Mouse (Mus musculus): Measurements from ENCODE around the gene Gm10715.
"Not testable (repeated sequence)": the region's sequence is repeated elsewhere in the genome, so short reads cannot be mapped to it uniquely, and the experiment has no call there.

Gm10715 gene

DNA sequence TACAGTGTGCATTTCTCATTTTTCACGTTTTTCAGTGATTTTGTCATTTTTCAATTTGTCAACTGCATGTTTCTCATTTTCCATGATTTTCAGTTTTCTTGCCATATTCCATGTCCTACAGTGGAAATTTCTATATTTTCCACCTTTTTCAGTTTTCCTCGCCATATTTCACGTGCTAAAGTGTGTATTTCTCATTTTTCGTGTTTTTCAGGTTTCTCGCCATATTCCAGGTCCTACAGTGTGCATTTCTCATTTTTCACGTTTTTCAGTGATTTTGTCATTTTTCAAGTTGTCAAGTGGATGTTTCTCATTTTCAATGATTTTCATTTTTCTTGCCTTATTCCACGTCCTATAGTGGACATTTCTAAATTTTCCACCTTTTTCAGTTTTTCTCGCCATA lies at the start of gene Gm10715:
Gene Gm10715 (plus strand): TSS at position 301 of the 400 bp plus-strand sequence.
- not testable (repeated sequence) for DNase-seq

DNA sequence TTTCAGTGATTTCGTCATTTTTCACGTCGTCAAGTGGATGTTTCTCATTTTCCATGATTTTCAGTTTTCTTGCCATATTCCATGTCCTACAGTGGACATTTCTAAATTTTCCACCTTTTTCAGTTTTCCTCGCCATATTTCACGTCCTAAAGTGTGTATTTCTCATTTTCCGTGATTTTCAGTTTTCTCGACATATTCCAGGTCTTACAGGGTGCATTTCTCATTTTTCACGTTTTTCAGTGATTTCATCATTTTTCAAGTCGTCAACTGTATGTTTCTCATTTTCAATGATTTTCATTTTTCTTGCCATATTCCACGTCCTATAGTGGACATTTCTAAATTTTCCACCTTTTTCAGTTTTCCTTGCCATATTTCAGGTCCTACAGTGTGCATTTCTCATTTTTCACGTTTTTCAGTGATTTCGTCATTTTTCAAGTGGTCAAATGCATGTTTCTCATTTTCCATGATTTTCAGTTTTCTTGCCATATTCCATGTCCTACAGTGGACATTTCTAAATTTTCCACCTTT lies 36.2 kb upstream of the Gm10715 start, which contains the start of gene Gm10722:
Gene Gm10722 (plus strand): TSS at position 478 of the 528 bp plus-strand sequence.
- peak; percentile 12 for DNase-seq

DNA sequence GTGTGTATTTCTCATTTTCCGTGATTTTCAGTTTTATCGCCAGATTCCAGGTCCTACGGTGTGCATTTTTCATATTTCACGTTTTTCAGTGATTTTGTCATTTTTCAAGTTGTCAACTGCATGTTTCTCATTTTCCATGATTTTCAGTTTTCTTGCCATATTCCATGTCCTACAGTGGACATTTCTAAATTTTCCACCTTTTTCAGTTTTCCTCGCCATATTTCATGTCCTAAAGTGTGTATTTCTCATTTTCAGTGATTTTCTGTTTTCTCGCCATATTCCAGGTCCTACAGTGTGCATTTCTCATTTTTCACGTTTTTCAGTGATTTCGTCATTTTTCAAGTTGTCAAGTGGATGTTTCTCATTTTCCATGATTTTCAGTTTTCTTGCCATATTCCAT lies 35.7 kb upstream of the Gm10715 start:
- DNase-seq: not testable (repeated sequence)

DNA sequence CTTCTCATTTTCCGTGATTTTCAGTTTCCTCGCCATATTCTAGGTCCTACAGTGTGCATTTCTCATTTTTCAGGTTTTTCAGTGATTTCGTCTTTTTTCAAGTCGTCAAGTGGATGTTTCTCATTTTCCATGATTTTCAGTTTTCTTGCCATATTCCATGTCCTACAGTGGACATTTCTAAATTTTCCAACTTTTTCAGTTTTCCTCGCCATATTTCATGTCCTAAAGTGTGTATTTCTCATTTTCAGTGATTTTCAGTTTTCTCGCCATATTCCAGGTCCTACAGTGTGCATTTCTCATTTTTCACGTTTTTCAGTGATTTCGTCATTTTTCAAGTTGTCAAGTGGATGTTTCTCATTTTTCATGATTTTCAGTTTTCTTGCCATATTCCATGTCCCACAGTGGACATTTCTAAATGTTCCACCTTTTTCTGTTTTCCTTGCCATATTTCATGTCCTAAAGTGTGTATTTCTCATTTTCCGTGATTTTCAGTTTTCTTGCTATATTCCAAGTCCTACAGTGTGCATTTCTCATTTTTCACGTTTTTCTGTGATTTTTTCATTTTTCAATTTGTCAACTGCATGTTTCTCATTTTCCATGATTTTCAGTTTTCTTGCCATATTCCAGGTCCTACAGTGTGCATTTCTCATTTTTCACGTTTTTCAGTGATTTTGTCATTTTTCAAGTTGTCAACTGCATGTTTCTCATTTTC lies 34.6 kb upstream of the Gm10715 start:
- DNase-seq: peak; percentile 65

DNA sequence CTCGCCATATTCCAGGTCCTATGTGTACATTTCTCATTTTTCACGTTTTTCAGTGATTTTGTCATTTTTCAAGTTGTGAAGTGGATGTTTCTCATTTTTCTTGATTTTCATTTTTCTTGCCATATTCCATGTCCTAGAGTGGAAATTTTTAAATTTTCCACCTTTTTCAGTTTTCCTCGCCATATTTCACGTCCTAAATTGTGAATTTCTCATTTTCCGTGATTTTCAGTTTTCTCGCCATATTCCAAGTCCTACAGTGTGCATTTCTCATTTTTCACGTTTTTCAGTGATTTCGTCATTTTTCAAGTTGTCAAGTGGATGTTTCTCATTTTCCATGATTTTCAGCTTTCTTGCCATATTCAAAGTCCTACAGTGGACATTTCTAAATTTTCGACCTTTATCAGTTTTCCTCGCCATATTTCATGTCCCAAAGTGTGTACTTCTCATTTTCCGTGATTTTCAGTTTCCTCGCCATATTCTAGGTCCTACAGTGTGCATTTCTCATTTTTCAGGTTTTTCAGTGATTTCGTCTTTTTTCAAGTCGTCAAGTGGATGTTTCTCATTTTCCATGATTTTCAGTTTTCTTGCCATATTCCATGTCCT lies 33.8 kb upstream of the Gm10715 start, which contains the start of gene Gm11168:
Gene Gm11168 (plus strand): TSS at position 553 of the 603 bp plus-strand sequence.
- DNase-seq: not testable (repeated sequence)

DNA sequence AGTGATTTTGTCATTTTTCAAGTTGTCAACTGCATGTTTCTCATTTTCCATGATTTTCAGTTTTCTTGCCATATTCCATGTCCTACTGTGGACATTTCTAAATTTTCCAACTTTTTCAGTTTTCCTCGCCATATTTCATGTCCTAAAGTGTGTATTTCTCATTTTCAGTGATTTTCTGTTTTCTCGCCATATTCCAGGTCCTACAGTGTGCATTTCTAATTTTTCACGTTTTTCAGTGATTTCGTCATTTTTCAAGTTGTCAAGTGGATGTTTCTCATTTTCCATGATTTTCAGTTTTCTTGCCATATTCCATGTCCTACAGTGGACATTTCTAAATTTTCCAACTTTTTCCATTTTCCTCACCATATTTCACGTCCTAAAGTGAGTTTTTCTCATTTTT lies 30.5 kb upstream of the Gm10715 start:
- not testable (repeated sequence) for DNase-seq

DNA sequence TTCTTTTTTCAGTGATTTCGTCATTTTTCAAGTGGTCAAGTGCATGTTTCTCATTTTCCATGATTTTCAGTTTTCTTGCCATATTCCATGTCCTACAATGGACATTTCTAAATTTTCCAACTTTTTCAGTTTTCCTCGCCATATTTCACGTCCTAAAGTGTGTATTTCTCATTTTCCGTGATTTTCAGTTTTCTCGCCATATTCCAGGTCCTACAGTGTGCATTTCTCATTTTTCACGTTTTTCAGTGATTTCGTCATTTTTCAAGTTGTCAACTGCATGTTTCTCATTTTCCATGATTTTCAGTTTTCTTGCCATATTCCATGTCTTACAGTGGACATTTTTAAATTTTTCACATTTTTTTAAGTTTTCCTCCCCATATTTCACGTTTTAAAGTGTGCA lies 30.0 kb upstream of the Gm10715 start:
- DNase-seq: peak; percentile 93

DNA sequence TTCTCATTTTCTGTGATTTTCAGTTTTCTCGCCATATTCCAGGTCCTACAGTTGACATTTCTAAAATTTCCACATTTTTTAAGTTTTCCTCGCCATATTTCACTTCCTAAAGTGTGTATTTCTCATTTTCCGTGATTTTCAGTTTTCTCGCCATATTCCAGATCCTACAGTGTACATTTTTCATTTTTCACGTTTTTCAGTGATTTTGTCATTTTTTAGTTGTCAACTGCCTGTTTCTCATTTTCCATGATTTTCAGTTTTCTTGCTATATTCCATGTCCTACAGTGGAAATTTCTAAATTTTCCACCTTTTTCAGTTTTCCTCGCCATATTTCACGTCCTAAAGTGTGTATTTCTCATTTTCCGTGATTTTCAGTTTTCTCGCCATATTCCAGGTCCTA lies 29.4 kb upstream of the Gm10715 start:
- DNase-seq: not testable (repeated sequence)

DNA sequence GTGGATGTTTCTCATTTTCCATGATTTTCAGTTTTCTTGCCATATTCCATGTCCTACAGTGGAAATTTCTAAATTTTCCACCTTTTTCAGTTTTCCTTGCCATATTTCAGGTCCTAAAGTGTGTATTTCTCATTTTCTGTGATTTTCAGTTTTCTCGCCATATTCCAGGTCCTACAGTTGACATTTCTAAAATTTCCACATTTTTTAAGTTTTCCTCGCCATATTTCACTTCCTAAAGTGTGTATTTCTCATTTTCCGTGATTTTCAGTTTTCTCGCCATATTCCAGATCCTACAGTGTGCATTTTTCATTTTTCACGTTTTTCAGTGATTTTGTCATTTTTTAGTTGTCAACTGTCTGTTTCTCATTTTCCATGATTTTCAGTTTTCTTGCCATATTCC lies 27.3 kb upstream of the Gm10715 start:
- DNase-seq: not testable (repeated sequence)

DNA sequence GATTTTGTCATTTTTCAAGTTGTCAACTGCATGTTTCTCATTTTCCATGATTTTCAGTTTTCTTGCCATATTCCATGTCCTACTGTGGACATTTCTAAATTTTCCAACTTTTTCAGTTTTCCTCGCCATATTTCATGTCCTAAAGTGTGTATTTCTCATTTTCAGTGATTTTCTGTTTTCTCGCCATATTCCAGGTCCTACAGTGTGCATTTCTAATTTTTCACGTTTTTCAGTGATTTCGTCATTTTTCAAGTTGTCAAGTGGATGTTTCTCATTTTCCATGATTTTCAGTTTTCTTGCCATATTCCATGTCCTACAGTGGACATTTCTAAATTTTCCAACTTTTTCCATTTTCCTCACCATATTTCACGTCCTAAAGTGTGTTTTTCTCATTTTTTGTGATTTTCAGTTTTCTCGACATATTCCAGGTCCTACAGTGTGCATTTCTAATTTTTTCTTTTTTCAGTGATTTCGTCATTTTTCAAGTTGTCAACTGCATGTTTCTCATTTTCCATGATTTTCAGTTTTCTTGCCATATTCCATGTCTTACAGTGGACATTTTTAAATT lies 24.5 kb upstream of the Gm10715 start:
- DNase-seq: not testable (repeated sequence)

DNA sequence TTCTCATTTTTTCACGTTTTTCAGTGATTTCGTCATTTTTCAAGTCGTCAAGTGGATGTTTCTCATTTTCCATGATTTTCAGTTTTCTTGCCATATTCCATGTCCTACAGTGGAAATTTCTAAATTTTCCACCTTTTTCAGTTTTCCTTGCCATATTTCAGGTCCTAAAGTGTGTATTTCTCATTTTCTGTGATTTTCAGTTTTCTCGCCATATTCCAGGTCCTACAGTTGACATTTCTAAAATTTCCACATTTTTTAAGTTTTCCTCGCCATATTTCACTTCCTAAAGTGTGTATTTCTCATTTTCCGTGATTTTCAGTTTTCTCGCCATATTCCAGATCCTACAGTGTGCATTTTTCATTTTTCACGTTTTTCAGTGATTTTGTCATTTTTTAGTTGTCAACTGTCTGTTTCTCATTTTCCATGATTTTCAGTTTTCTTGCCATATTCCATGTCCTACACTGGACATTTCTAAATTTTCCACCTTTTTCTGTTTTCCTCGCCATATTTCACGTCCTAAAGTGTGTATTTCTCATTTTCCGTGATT lies 23.9 kb upstream of the Gm10715 start, which contains the start of gene Gm10721:
Gene Gm10721 (plus strand): TSS at position 408 of the 547 bp plus-strand sequence.
- DNase-seq: not testable (repeated sequence)

DNA sequence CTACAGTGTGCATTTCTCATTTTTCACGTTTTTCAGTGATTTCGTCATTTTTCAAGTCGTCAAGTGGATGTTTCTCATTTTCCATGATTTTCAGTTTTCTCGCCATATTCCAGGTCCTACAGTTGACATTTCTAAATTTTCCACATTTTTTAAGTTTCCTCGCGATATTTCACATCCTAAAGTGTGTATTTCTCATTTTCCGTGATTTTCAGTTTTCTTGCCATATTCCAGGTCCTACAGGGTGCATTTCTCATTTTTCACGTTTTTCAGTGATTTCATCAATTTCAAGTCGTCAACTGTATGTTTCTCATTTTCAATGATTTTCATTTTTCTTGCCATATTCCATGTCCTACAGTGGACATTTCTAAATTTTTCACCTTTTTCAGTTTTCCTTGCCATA lies 21.3 kb upstream of the Gm10715 start, which contains the start of gene Gm10720:
Gene Gm10720 (plus strand): TSS at position 301 of the 400 bp plus-strand sequence.
- not testable (repeated sequence) for DNase-seq

DNA sequence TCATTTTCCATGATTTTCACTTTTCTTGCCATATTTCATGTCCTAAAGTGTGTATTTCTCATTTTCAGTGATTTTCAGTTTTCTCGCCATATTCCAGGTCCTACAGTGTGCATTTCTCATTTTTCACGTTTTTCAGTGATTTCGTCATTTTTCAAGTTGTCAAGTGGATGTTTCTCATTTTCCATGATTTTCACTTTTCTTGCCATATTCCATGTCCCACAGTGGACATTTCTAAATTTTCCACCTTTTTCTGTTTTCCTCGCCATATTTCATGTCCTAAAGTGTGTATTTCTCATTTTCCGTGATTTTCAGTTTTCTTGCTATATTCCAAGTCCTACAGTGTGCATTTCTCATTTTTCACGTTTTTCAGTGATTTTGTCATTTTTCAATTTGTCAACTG lies 20.8 kb upstream of the Gm10715 start:
- not testable (repeated sequence) for DNase-seq

DNA sequence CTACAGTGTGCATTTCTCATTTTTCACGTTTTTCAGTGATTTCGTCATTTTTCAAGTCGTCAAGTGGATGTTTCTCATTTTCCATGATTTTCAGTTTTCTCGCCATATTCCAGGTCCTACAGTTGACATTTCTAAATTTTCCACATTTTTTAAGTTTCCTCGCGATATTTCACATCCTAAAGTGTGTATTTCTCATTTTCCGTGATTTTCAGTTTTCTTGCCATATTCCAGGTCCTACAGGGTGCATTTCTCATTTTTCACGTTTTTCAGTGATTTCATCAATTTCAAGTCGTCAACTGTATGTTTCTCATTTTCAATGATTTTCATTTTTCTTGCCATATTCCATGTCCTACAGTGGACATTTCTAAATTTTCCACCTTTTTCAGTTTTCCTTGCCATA lies 19.6 kb upstream of the Gm10715 start, which contains the start of gene Gm10719:
Gene Gm10719 (plus strand): TSS at position 301 of the 400 bp plus-strand sequence.
- DNase-seq: not testable (repeated sequence)

DNA sequence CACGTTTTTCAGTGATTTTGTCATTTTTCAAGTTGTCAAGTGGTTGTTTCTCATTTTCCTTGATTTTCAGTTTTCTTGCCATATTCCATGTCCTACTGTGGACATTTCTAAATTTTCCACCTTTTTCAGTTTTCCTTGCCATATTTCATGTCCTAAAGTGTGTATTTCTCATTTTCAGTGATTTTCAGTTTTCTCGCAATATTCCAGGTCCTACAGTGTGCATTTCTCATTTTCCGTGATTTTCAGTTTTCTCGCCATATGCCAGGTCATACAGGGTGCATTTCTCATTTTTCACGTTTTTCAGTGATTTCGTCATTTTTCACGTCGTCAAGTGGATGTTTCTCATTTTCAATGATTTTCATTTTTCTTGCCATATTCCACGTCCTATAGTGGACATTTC lies 17.7 kb upstream of the Gm10715 start:
- DNase-seq: not testable (repeated sequence)

DNA sequence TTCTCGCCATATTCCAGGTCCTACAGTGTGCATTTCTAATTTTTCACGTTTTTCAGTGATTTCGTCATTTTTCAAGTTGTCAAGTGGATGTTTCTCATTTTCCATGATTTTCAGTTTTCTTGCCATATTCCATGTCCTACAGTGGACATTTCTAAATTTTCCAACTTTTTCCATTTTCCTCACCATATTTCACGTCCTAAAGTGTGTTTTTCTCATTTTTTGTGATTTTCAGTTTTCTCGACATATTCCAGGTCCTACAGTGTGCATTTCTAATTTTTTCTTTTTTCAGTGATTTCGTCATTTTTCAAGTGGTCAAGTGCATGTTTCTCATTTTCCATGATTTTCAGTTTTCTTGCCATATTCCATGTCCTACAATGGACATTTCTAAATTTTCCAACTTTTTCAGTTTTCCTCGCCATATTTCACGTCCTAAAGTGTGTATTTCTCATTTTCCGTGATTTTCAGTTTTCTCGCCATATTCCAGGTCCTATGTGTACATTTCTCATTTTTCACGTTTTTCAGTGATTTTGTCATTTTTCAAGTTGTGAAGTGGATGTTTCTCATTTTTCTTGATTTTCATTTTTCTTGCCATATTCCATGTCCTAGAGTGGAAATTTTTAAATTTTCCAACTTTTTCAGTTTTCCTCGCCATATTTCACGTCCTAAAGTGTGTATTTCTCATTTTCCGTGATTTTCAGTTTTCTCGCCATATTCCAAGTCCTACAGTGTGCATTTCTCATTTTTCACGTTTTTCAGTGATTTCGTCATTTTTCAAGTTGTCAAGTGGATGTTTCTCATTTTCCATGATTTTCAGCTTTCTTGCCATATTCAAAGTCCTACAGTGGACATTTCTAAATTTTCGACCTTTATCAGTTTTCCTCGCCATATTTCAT lies 16.6 kb upstream of the Gm10715 start:
- not testable (repeated sequence) for DNase-seq

DNA sequence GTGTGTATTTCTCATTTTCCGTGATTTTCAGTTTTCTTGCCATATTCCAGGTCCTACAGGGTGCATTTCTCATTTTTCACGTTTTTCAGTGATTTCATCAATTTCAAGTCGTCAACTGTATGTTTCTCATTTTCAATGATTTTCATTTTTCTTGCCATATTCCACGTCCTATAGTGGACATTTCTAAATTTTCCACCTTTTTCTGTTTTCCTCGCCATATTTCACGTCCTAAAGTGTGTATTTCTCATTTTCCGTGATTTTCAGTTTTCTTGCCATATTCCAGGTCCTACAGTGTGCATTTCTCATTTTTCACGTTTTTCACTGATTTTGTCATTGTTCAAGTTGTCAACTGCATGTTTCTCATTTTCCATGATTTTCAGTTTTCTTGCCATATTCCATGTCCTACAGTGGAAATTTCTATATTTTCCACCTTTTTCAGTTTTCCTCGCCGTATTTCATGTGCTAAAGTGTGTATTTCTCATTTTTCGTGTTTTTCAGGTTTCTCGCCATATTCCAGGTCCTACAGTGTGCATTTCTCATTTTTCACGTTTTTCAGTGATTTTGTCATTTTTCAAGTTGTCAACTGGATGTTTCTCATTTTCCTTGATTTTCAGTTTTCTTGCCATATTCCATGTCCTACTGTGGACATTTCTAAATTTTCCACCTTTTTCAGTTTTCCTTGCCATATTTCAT lies 14.2 kb upstream of the Gm10715 start:
- DNase-seq: peak; percentile 17

DNA sequence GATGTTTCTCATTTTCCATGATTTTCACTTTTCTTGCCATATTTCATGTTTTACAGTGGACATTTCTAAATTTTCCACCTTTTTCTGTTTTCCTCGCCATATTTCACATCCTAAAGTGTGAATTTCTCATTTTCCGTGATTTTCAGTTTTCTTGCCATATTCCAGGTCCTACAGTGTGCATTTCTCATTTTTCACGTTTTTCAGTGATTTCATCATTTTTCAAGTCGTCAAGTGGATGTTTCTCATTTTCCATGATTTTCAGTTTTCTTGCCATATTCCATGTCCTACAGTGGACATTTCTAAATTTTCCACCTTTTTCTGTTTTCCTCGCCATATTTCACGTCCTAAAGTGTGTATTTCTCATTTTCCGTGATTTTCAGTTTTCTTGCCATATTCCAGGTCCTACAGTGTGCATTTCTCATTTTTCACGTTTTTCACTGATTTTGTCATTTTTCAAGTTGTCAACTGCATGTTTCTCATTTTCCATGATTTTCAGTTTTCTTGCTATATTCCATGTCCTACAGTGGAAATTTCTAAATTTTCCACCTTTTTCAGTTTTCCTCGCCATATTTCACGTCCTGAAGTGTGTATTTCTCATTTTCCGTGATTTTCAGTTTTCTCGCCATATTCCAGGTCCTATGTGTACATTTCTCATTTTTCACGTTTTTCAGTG lies 13.2 kb upstream of the Gm10715 start, which contains the start of gene Gm10718:
Gene Gm10718 (plus strand): TSS at position 236 of the 673 bp plus-strand sequence.
- peak; percentile 13 for DNase-seq

DNA sequence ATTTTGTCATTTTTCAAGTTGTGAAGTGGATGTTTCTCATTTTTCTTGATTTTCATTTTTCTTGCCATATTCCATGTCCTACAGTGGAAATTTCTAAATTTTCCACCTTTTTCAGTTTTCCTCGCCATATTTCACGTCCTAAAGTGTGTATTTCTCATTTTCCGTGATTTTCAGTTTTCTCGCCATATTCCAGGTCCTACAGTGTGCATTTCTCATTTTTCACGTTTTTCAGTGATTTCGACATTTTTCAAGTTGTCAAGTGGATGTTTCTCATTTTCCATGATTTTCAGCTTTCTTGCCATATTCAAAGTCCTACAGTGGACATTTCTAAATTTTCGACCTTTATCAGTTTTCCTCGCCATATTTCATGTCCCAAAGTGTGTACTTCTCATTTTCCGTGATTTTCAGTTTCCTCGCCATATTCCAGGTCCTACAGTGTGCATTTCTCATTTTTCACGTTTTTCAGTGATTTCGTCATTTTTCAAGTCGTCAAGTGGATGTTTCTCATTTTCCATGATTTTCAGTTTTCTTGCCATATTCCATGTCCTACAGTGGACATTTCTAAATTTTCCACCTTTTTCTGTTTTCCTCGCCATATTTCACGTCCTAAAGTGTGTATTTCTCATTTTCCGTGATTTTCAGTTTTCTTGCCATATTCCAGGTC lies 12.6 kb upstream of the Gm10715 start:
- DNase-seq: peak; percentile 94

DNA sequence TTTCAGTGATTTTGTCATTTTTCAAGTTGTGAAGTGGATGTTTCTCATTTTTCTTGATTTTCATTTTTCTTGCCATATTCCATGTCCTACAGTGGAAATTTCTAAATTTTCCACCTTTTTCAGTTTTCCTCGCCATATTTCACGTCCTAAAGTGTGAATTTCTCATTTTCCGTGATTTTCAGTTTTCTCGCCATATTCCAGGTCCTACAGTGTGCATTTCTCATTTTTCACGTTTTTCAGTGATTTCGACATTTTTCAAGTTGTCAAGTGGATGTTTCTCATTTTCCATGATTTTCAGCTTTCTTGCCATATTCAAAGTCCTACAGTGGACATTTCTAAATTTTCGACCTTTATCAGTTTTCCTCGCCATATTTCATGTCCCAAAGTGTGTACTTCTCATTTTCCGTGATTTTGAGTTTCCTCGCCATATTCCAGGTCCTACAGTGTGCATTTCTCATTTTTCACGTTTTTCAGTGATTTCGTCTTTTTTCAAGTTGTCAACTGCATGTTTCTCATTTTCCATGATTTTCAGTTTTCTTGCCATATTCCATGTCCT lies 11.7 kb upstream of the Gm10715 start, which contains the start of gene Gm10717:
Gene Gm10717 (plus strand): TSS at position 506 of the 556 bp plus-strand sequence.
- not testable (repeated sequence) for DNase-seq
